Mouse (Mus musculus) adrenal gland, postnatal 25 days (tissue): ENCODE measurements around the gene Usp43. TPM values are rescaled to one million over a fixed set of nuclear protein-coding genes. Genes with fewer than 3 reads are reported as not detected.

Experiments
- DNase-seq: peaks from one replicate; pipeline ENCODE4 v3.0.0; 2021; ENCODE audit warnings: mixed read lengths
- long read RNA-seq: library from polyadenylated mRNA; stranded (forward); transcript quantifications from one replicate; pipeline ENCODE4 v2.0.0, GENCODE M21; 2021
- total RNA-seq: library from RNA; stranded (reverse); gene quantifications from 2 replicates; pipeline ENCODE4 v1.2.3, GENCODE M21; 2021

Gene Usp43
- total RNA-seq, result 1.5 and 3.0 TPM in 2 replicates
- long read RNA-seq, full-length matches to known transcripts, result 1 of 3 reads
- long read RNA-seq, partial matches to known transcripts, result 0 of 3 reads
- long read RNA-seq, other reads (novel, unspliced or antisense), result 2 of 3 reads

DNA sequence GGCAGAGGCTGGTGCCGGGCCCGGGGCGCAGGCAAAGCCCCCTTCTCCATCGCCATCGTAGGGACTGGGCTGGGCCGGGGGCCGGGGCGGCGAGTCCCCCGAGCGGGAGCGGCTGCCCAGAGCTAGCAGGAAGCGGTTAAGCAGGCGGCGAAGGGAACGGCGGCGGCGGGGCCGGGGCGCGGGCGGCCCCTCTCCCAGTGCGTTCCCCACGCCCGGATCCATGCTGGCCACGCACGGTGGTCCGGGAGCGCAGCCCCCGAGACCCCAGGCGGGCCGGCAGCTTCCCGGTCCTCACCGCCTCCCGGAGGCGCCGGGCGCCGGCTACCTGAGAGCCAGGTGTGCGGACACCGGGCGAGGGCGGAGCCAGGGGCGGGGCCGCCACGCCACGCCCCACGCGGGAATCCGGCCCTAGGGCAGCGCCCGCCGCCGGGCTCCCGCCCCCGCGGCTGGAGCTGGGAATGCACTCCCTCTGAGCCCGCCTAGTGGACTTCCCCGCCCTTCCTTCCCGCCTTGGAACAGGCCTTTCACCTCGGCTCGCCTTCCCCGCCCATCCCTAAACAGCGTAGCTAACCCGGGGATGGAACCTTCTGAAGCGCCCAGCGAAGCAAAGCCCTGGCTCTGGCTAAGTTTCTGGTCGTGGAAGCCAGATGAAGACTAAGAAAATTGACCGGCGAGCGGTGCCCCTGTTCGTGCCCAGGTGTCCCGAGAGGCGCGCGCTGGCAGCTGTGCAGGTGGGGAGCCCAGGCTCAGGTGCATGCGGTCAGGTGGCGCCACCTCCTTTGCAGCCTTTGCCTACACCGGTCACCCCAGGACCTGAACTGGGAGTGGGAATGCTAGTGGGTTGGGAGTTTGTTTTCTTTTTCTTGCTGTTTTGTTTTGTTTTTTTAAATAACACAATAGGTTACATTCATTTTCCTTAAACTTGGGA, at the start of gene Usp43:
Usp43 (minus strand) TSS at position 327 of the 928 bp plus-strand sequence.
- peak; percentile 58 for DNase-seq

DNA sequence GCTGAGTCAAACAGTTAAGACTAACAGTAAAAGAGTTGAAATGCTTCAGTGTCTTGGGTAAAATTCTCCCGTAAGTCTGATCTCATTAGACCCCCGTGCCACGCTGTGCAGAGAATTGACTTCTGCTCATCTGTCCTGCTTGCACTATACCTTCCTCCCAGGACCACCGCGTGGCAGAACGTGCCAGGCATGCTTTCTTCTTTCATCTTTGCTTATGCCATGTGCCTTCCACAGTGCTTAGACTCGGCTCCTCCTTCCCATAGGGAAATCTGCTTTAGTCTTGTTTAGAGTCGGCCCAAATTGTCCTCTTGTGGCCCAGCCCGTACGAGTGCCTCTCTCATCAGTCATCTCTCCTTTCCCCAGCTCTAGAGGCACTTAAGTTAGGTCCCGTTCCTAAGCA, 45.9 kb upstream of the Usp43 start:
- DNase-seq, result no peak

DNA sequence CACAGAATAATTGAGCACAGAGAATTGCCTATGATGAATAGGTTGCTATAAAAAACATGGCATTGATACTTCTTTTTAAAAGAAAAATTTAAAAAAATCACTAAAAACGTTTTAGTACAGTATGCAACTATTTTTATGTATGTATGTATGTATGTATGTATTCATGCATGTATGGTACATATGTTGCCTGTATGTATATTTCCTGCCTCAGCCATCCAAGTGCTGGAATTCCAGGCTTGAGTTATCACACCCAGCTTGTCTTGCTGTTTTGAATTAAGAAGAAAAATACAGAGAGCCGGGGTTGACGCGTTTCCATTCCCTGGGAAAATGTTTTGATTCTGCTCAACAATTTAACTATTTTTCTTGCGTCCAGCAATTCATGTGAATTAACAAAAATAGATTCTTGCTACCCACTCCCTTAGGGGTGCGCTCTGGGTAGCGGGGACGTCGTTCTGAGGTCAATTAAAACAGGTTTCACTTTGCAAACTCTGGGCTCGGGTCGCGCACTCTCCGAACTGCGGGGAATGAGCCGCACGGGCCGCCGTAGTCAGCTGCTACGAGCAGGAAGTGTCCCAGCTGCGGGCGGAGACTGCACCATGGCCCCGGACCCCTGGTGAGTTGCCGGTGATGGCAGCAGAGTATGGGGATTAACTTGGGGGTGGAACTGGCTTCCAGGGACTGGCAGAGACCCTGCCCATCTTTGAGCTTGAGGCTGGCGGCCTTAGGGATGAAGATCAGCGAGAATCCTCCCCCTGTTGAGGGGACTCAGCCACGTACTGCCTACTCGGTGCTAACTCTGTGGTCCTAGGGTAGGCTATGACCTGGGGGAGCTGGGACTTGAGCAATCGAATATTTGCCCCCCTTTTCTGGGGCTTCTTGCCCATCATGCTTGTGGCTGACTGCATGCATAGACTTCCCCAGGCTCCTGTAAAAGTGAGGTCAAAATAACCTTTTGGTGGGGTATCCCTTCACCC, 44.2 kb upstream of the Usp43 start, which contains the start of gene Stx8:
Stx8 (plus strand) TSS at position 289 of the 974 bp plus-strand sequence.
- peak; percentile 98 for DNase-seq

DNA sequence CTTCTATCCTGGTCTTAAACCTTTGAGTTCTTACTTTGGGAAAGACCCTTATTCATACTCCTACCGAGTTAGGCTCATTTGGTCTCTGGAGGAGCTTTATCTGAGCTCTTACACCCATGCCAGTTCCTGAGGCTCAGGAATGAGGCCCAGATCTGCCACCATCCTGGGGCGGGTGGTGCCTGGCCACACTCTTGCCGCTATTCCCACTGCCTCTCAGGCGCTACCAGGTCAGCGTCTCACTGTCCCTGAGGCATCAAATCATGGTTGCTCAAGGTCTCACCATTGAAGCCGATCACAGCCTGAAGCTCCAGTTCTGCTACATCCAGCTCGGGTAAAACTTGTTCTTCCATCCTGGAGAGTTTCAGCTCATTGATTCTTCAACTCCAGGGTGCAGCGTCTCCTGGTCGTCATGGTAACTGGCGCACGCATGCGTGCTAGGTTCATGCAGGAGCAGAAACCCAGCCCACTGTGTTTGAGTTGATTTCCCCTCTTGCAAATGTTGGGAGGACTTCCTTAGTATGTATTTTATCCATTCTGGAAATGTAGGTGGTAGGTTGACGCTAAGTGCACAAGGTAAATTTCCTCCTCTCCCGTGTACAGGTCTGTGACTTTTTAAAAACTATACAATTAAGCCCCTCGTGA, 43.4 kb upstream of the Usp43 start, which contains the start of gene Cfap52:
Cfap52 (minus strand) TSS at position 410 of the 642 bp plus-strand sequence.
- peak; percentile 88 for DNase-seq

DNA sequence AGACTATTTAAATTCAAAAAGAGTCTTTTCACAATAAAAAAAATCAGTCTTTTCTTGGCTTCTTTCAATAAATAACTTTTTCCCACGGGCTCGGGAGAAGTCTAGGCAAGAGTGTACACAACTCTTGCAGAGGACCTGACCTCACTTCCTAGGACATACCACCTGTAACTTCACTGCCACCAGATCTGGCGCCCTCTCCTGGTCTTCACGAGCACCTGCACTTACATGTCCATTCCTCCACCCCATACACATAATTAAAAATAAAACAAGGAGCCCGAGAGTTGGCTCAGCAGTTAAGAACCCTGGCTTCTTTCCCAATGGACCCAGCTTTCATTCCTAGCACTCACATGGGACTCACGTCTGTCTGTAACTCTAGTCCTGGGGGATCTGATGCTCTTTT, 42.2 kb upstream of the Usp43 start:
- DNase-seq, result no peak

DNA sequence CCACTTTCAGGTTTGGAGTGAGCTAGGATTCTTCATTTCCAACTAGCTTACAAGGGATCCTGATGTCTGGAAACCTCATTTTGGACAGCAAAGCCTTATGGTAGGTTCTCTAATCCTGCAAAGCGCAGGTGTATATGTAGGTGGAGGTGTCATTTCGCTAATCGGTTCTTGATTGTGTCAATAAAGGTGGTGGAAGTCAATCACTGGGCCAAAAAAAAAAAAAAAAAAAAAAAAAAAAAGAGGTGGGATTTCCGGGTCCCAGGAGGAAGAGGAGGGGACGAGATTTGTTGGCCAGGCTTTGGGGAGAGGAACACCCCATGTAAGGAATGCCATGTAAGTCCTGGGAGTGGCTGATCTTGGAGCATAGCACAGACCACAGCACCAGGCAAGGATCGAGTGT, 32.5 kb upstream of the Usp43 start:
- no peak for DNase-seq

DNA sequence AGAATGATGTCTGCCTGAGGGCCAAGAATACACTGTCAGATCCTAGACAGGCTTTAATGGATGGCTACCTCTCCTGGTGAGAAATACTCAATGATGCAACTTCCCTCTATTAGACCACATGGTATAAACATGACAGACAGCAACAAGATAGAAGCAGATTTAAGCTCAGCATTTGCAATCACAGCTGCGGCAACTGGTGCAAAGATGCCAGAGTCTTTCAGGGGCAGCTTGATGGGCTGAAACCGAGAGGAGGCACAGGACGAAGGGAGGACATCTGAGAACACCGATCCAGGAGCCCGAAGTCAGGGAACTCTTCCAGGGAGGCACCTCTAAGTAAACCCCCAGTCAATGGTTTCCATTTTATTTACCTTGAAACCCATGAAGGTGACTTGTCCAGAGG, 31.7 kb upstream of the Usp43 start:
- DNase-seq, result no peak

DNA sequence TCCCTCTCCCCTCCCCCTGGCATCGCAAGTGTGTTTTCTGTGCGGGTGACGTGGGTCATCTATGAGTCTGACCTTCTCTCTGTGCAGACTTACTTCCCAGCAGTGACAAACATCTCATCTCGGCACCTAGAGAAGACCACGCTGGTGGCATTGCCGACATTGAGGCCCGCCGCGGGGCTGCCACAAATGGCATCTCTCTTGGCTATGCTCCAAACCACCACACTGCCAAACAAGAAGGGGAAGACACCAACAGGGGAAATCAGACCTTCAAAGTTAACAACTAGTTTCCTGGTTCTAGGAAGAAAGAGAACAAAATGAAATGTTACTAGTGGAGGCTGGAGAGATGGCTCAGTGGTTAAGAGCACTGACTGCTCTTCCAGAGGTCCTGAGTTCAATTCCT, 27.5 kb upstream of the Usp43 start:
- DNase-seq, result no peak

DNA sequence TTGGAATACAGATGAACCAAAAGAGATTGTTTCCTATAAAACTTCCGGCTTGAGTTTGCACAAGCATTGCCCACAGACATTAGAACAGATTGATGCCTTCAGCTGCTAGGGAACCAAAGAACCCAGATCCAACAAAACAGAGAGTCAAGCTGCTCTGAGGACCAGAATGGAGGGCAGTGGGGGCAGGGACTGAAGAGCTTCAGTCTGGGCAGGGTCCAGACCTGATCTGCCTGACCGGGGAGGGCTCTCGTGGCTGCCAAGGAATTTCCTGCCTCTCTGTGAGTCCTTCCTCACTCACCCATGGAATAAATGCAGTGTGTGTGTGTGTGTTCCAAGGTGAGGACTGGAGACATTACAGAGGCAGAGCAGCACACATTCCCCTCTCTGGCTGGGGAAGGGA, 26.3 kb upstream of the Usp43 start:
- DNase-seq, result no peak

DNA sequence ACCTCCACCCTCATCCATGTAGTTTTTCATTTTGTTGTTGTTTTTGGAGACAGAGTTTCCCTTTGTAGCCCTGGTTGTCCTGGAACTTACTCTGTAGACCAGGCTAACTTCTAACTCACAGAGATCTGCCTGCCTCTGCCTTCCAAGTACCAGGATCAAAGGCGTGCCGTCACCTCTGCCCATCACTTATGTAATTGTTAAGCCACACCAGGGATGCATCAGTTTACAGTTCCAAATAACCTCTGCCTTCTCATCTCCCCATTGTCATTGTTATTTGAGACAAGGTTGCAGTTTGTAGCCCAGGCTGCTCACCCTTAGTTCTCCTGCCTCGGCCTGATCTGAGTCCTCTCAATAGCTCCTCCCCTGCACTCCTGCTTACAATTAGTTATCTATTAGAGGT, 10.2 kb upstream of the Usp43 start:
- no peak for DNase-seq

DNA sequence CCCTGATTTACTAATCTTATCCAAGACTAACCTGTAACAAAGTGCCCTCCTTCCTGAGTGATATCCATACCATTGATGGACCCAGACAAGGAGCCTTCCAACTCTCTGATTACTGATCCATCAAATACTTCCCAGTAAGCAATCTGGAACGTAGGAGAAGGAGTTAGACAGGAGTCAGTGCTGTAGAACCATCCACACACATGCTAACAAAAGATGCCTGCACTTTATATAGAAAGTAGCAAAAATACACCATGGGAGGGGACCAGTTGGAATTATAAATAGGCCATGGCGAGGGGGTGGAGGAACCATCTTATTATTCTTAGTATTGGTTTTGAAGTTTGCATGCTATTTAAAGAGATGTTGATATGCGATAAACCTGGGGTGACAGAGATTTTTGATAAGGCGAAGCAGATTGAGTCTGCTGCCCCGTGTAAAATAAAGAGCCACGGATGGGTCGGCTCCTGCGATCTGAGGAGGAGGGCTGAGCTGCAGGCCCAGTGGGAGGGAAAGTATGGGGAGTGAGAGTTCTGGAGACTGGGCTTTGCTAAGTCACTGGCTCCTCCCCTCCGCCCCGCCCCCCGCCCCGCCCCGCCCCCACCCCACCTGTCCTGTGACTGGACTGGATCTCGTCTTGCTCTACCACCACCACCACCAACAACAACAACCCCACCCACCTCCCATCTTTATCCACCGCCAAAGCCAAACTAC, 4.5 kb upstream of the Usp43 start:
- no peak for DNase-seq

DNA sequence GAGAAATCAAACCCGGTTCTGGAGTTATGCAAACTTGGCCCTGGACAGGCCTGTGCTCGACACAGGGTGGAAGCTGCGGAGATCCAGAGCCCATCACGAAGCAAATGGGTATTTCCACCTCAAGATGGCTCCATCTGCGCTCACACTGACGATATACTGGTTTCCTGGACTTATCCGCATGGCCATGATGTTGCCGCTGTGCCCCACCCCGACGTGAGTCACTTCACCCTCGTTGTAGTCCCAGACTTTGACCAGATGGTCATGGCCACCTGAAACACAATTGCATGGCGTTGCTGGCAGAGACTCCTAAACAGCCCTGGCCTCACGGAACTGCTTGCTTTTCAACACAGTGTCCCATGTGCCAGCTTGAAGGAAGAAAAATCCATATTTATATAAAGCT, 3.0 kb upstream of the Usp43 start:
- DNase-seq, result no peak

DNA sequence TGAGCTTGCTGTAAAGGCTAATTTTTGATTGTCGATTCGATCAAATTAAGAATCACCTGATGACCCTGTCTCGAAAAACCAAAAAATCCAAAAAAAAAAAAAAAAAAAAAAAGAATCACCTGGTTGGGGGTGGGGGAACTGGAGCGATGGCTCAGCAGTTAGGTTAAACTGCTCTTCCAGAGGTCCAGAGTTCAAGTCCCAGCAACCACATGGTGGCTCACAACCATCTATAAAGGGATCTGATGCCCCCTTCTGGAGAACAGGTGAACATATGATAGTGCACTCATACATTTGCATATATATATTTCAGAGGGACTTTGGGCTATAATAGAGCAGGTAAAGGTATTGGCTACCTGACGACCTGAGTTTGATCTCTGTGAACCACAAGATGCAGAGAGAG, 1.8 kb upstream of the Usp43 start:
- no peak for DNase-seq

DNA sequence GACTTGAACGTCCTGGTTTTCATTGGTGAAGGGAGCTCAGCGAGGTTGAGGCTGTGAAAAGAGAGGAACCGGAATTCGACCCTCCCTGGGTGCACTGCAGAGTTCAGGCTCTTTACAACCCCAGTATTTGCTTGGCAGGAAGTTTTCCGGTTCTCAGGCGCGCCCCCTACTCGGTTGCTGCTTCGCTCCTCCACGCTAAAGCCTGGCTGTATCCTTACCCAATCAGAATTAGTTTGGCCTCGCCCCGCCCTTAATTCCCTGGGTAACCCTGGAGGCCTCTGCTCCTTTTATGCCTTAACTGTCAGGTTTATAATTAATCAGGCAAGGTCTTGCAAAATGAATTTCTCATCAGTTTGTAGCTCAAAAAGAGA, 787 bp upstream of the Usp43 start:
- peak; percentile 64 for DNase-seq

DNA sequence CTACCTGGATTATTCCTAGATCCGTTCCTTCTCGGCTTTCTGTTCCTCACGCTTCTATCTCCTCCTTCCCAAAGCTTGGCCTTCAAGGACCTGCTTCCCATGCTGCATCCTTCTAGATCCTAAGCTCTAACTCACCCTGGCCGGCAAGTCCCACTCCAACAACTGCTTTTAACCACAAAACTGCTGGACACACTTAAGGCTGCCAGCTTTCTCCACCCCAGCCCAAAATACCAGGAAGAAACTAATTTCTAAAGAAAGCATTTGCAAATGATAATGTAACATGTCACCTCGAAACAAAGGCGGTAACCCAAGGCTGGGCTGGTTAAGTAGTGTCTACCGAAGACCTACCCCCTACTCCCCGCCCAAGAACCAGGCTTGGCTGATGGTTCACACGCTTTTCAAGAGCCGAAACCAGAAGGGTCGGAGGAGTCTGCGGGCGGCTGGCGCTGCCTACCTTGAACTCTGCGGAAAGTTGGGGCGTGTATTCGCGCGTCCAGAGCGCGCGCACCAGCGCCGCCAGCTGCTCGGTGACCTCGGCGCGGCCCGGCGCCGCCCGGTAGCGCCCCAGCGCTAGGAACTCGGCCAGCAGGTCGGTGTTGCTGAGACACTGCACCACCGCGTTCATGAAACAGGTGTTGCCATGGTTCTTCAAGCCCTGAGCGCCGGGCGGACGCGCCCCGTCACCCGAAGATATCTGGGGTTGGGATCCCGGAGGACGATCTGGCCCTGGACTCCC, 694 bp downstream of the Usp43 start:
- peak; percentile 47 for DNase-seq

DNA sequence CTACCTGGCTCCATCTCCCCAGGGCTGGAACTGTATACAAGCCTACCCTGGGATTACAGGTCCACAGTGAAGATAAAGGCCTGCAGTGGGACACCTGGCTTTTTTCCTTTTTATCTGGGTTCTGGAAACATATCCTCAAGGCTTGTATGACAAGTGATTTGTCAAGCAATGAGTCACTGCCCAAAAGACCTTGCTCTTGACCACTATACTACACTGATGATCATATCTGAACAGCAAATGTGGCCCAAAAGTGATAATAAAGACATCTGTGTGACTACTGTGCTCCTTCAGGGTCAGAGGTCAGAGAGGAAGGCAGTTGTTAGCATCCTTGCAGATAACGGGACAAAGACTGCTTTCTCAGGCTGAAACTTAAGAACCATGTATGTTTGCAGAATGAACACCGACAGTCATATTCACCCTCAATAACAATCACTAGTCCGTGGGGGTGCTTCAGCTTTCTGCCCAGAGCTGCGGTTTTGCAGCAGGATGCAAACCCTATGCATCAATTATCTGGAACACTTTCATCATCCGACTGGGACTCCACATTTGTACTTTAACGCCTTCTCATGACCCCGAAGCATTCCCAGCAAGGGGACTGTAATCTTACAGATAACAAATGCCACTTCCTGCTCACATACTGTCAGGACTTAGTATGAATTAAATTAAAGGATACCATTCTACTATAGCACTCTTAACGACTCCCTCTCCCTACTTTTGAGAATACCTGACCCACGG, 1.6 kb downstream of the Usp43 start:
- DNase-seq, result no peak

DNA sequence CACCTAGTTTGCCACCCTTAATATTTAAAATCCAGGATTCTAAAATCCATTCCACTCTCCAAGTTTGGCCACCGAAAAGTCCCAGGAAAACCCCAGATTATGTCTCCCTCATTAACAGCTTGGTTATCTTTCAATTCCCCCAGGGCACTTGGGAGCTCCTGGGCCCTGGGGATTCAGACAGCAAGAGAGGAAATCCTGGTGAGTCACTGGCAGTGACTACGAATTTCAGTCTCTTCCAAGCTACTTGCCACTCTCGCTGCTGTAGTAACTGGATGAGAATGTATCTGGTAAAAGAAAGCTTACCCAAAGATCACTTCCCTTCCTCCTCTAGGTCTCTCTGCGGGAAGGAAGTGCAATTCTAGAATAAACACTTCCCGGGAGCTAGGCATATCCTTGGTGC, 2.4 kb downstream of the Usp43 start:
- no peak for DNase-seq

DNA sequence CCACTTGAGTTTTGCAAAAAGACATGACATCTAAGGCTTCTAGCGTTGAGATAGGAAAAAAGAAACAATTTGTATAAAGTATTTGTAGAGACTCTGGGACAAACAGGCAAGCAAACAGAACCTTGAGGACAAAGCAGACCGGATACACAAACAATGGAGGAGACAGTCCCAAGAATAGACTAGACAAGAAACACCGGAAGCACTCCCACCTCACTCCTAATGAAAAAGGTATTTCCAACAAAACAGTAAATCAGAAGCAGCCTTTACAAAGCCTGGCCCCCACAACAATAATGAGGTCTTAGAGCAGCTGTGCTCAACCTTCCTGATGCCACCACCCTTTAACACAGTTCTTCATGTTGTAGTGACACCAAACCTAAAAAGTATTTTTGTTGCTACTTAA, 4.8 kb downstream of the Usp43 start:
- DNase-seq, result no peak

DNA sequence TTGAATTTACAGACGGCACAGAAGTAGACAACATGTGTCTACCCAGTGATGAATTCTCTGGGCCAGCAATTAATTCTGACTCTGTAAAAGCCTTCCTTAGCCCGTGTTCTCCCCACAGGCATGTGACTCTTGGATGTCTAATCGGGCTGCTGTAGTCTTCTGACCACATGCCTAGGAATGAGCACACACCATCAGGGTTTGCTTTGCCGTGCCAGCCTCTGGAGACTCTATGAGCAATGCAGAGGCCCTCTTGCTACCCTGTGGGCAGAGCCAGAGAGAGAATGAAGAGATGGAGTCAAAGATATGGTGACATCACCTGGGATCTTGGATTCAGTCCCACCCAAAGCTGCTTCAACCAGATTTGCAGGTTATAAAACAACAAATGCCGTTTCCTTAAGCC, 10.9 kb downstream of the Usp43 start:
- DNase-seq, result no peak

DNA sequence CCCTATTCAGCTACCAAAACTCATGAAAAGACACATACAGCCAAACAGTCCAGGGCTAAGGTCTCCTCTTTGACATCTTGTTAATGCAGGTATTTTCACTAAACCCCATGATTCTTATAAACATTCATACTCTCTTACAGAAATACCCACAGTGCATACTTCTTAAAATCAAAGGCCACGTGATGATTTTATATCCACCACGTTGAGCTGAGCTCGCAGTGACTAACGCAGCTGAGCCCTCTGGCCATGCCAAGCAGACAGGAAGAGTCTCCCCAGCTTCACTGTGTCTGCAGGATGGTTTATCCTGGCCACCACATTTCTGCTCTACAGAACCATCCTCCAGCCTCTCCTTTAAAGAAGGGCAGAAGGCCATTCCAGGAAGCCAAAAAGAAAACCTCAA, 18.2 kb downstream of the Usp43 start:
- no peak for DNase-seq
